Mouse (Mus musculus) ES-Bruce4 (cell line): ENCODE measurements around the gene Wsb2. TPM values are rescaled to one million over a fixed set of nuclear protein-coding genes. Genes with fewer than 3 reads are reported as not detected.

Source experiments
- H3K27ac ChIP-seq: 2 replicates; pipeline ENCODE4 v1.5.1; 2012; ENCODE audit warnings: low read length, inconsistent platforms; ENCODE audit not compliant: insufficient read depth
- H3K27me3 ChIP-seq: 2 replicates; pipeline ENCODE4 v1.6.1; 2012; ENCODE audit warnings: mild to moderate bottlenecking, low read length, inconsistent platforms; ENCODE audit not compliant: control insufficient read depth, poor library complexity, insufficient read depth, severe bottlenecking
- H3K36me3 ChIP-seq: 2 replicates; pipeline ENCODE4 v1.6.1; 2012; ENCODE audit warnings: inconsistent platforms, mild to moderate bottlenecking, low read length, moderate library complexity; ENCODE audit not compliant: control insufficient read depth, poor library complexity, insufficient read depth, severe bottlenecking
- H3K4me1 ChIP-seq: one replicate; pipeline ENCODE4 v1.8.1; 2011; ENCODE audit warnings: low read length; ENCODE audit not compliant: control insufficient read depth, insufficient read depth
- H3K4me3 ChIP-seq: 2 replicates; pipeline ENCODE4 v1.5.1; 2011; ENCODE audit warnings: low read depth, mild to moderate bottlenecking, low read length
- H3K9ac ChIP-seq: 2 replicates; pipeline ENCODE4 v1.6.1; 2012; ENCODE audit warnings: low read depth, mild to moderate bottlenecking, inconsistent platforms; ENCODE audit not compliant: poor library complexity, severe bottlenecking
- H3K9me3 ChIP-seq: replicated peaks from 2 replicates; pipeline ENCODE4 v1.6.1; 2012; ENCODE audit warnings: mild to moderate bottlenecking, low read length, inconsistent platforms; ENCODE audit not compliant: control insufficient read depth, poor library complexity, insufficient read depth, severe bottlenecking
- CTCF ChIP-seq: IDR thresholded peaks from one replicate; pipeline ENCODE4 v1.8.1; 2011; ENCODE audit warnings: low read depth, low read length
- EP300 ChIP-seq: IDR thresholded peaks from 2 replicates; pipeline ENCODE4 v1.6.1; 2011; ENCODE audit warnings: low read depth, low read length; ENCODE audit not compliant: insufficient read depth
- POLR2A ChIP-seq: IDR thresholded peaks from one replicate; pipeline ENCODE4 v1.8.1; 2011; ENCODE audit warnings: low read length; ENCODE audit not compliant: insufficient read depth
- polyA plus RNA-seq: library from polyadenylated mRNA; stranded (reverse); fragments of >200 nt; gene quantifications from 2 replicates; pipeline ENCODE4 v1.2.4, GENCODE M21; 2011; ENCODE audit warnings: low read depth; ENCODE audit not compliant: missing spikeins, insufficient read depth, insufficient read length

The Wsb2 gene
- polyA plus RNA-seq, 1 experiment = 49.5 TPM

- Histone ChIP-seq H3K4me3 (no peak overlapping the region), H3K36me3 (no peaks in the 10 kb centered on the region), H3K9ac (no peak overlapping the region), H3K9me3 (0 out of 2 replicates have a peak, but pooled peaks cover 2% of the 10 kb centered on the region), H3K27me3 (no peaks in the 10 kb centered on the region), H3K27ac (no peak overlapping the region), H3K4me1 (peaks cover 2% of the 10 kb centered on the region)
- no peak for TF ChIP-seq EP300
- TF ChIP-seq CTCF = no peak
- no peak for TF ChIP-seq POLR2A
Measured at GRCm38 (mm10) chr5:117417442-117417841, 60.3 kb downstream of the Wsb2 start.

Other genes with a start within 250 kb of the Wsb2 start
- 63.3 and 76.5 TPM in 2 replicates for gene Suds3, start 241.2 kb upstream of the Wsb2 start, polyA plus RNA-seq
- gene Taok3, start 237.2 kb upstream of the Wsb2 start, polyA plus RNA-seq = 23.1 and 27.3 TPM in 2 replicates
- gene Pebp1, start 69.7 kb upstream of the Wsb2 start, polyA plus RNA-seq = 246 and 264 TPM in 2 replicates
- gene Vsig10, start 38.2 kb upstream of the Wsb2 start, polyA plus RNA-seq = 15.7 and 21.6 TPM in 2 replicates
- 146 and 158 TPM in 2 replicates for gene Rfc5, start 31.7 kb downstream of the Wsb2 start, polyA plus RNA-seq
- 1.3 and 1.6 TPM in 2 replicates for gene Ksr2, start 56.7 kb downstream of the Wsb2 start, polyA plus RNA-seq